Mouse (Mus musculus) midbrain, embryonic 11.5 days (tissue): ENCODE data around the gene Rtraf. TPM values are rescaled to one million over a fixed set of nuclear protein-coding genes. Genes with fewer than 3 reads are reported as not detected.

Experiments used
- ATAC-seq: fragments of 200-750 bp; cut with Nextera tagmentation; 2 replicates; pipeline ENCODE4 v1.8.0; 2017; ENCODE audit warnings: moderate TSS enrichment, moderate library complexity; ENCODE audit not compliant: low FRiP score
- DNase-seq: peaks from one replicate; pipeline ENCODE4 v3.0.0; 2015; ENCODE audit warnings: low spot score; ENCODE audit errors: missing footprints
- H3K27ac ChIP-seq: fragments of 300-500 bp; sonication (generic); 2 replicates; pipeline ENCODE4 v1.5.1; 2014; ENCODE audit warnings: low read depth, low read length
- H3K27me3 ChIP-seq: fragments of 300-500 bp; sonication (generic); 2 replicates; pipeline ENCODE4 v1.6.1; 2014; ENCODE audit warnings: mild to moderate bottlenecking, low read length, moderate library complexity, mixed read lengths; ENCODE audit not compliant: control insufficient read depth, insufficient read depth
- H3K36me3 ChIP-seq: fragments of 300-500 bp; sonication (generic); 2 replicates; pipeline ENCODE4 v1.6.1; 2014; ENCODE audit warnings: mild to moderate bottlenecking, low read length, moderate library complexity, mixed read lengths; ENCODE audit not compliant: control insufficient read depth, insufficient read depth
- H3K4me1 ChIP-seq: fragments of 300-500 bp; sonication (generic); 2 replicates; pipeline ENCODE4 v1.6.1; 2014; ENCODE audit warnings: low read length; ENCODE audit not compliant: control insufficient read depth, insufficient read depth
- H3K4me2 ChIP-seq: fragments of 300-500 bp; sonication (generic); 2 replicates; pipeline ENCODE4 v1.6.1; 2014; ENCODE audit warnings: mild to moderate bottlenecking, moderate library complexity
- H3K4me3 ChIP-seq: fragments of 300-500 bp; sonication (generic); 2 replicates; pipeline ENCODE4 v1.5.1; 2014; ENCODE audit warnings: low read depth, low read length
- H3K9ac ChIP-seq: fragments of 300-500 bp; sonication (generic); 2 replicates; pipeline ENCODE4 v1.6.1; 2014; ENCODE audit warnings: low read length
- H3K9me3 ChIP-seq: fragments of 300-500 bp; sonication (generic); 2 replicates; pipeline ENCODE4 v1.6.1; 2016; ENCODE audit warnings: low read length; ENCODE audit not compliant: control insufficient read depth
- WGBS: fragments of 180-500 bp; shearing (Covaris S2); extraction: QIAGEN DNeasy Blood & Tissue Kit; methylation state at CpG from one replicate; pipeline ENCODE4 v1.1.7; 2014; 5-methylcytosine and 5-hydroxymethylcytosine counted together
- polyA plus RNA-seq: library from polyadenylated mRNA; unstranded; fragments of >200 nt; fragmentation: Nextera tagmentation; extraction: Ambion mirVana; gene quantifications from 2 replicates; pipeline ENCODE4 v1.2.1, GENCODE M21; 2014

The Rtraf gene
- polyA plus RNA-seq, 1 experiment from 2014 or later, result 277 TPM

- H3K4me1 ChIP-seq, result peaks cover 9% of the 10 kb centered on the region
- no peaks in the 10 kb centered on the region for H3K36me3 ChIP-seq
- H3K4me3 ChIP-seq, result no peak overlapping the region
- no peak overlapping the region for H3K9ac ChIP-seq
- H3K27me3 ChIP-seq, result no peaks in the 10 kb centered on the region
- 0 out of 2 replicates have a peak overlapping the region, but pooled peaks have one; percentile 25 for H3K27ac ChIP-seq
- peak; percentile 51; the same call in 1 of the 2 replicates for ATAC-seq
- peak; percentile 80 for DNase-seq
- H3K4me2 ChIP-seq, result no peak overlapping the region
- WGBS, result 63% methylated on average over 9 of the region's 9 CpGs
- no peaks in the 10 kb centered on the region for H3K9me3 ChIP-seq
Measured at GRCm38 (mm10) chr14:19765539-19766379, 57.9 kb downstream of the Rtraf start.

DNA sequence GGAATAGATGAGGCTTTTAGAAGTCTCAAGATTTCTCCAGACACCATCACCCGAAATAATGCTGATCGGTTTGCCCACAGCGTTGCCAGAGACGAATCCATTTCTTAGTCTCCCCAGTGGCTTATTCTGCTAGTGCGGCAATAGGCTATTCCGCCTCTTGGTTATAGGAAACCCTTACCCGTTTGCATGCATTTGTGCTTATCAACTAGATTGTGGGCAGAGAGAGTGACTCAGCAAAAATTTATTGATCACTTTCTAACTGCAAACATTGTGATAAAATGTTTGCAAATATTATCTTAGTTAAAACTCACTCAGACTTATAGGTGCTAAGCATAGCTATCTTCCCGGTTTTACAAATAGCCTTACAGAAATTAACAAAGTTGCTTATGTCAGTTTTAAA lies 59.3 kb downstream of the Rtraf start:
- H3K27ac ChIP-seq, result no peak overlapping the region
- 84% methylated on average over 8 of the region's 8 CpGs for WGBS
- H3K4me3 ChIP-seq, result no peak overlapping the region
- ATAC-seq, result no peak
- H3K9ac ChIP-seq, result no peak overlapping the region
- H3K4me1 ChIP-seq, result peaks cover 12% of the 10 kb centered on the region
- H3K9me3 ChIP-seq, result no peaks in the 10 kb centered on the region
- DNase-seq, result no peak
- H3K36me3 ChIP-seq, result no peaks in the 10 kb centered on the region
- H3K27me3 ChIP-seq, result no peaks in the 10 kb centered on the region
- no peak overlapping the region for H3K4me2 ChIP-seq

- Histone ChIP-seq H3K9me3 (no peaks in the 10 kb centered on the region), H3K36me3 (no peaks in the 10 kb centered on the region), H3K4me2 (no peak overlapping the region), H3K4me1 (peaks cover 12% of the 10 kb centered on the region), H3K9ac (no peak overlapping the region), H3K4me3 (no peak overlapping the region), H3K27me3 (no peaks in the 10 kb centered on the region), H3K27ac (no peak overlapping the region)
- no peak for DNase-seq
- WGBS, result 62% methylated on average over 8 of the region's 8 CpGs
- no peak for ATAC-seq
Measured at GRCm38 (mm10) chr14:19763527-19763926, 60.1 kb downstream of the Rtraf start.

GRCm38 (mm10) chr14:19762014-19762413 lies 61.6 kb downstream of the Rtraf start:
- Histone ChIP-seq H3K9me3 (no peaks in the 10 kb centered on the region), H3K27ac (no peak overlapping the region), H3K27me3 (no peaks in the 10 kb centered on the region), H3K4me2 (no peak overlapping the region), H3K9ac (no peak overlapping the region), H3K36me3 (no peaks in the 10 kb centered on the region), H3K4me3 (no peak overlapping the region), H3K4me1 (peaks cover 12% of the 10 kb centered on the region)
- ATAC-seq, result no peak
- WGBS, result 57% methylated on average over 4 of the region's 4 CpGs
- DNase-seq, result peak; percentile 69

Other genes starting within 250 kb of the Rtraf start
- gene Gm2237, start 238.7 kb downstream of the Rtraf start, polyA plus RNA-seq, result 3.4 and 4.5 TPM in 2 replicates
- not detected in 2 replicates for gene Gm5458, start 221.2 kb downstream of the Rtraf start, polyA plus RNA-seq
- 30.0 and 32.2 TPM in 2 replicates for gene Nid2, start 72.6 kb downstream of the Rtraf start, polyA plus RNA-seq
- 134 and 152 TPM in 2 replicates for gene Gng2, start 153.8 kb upstream of the Rtraf start, polyA plus RNA-seq